Mouse (Mus musculus): ENCODE results near the gene Otx1.
A peak's percentile ranks its signal among the peaks of the same experiment; 100 is the strongest.

Otx1 gene

GRCm38 (mm10) chr11:21999396-22000315 is 3.0 kb downstream of the Otx1 start:
- DNase-seq (ENCODE audit: low spot score in 2 of 2) = peak in 1 of 2 experiments; percentile 7

- DNase-seq (ENCODE audit: low spot score in 2 of 2) = peak in 1 of 2 experiments; percentile 16
Measured at GRCm38 (mm10) chr11:21998141-21999047, 4.3 kb downstream of the Otx1 start.

- peak in 1 of 2 experiments; percentile 22 for DNase-seq (ENCODE audit: low spot score in 2 of 2)
Measured at GRCm38 (mm10) chr11:21997561-21998140, 5.0 kb downstream of the Otx1 start.

GRCm38 (mm10) chr11:21996661-21997560 is 5.8 kb downstream of the Otx1 start:
- DNase-seq (ENCODE audit: low spot score in 2 of 2) = peak; percentile 16 to 29

GRCm38 (mm10) chr11:21996325-21996647 is 6.4 kb downstream of the Otx1 start:
- no peak for DNase-seq (ENCODE audit: low spot score in 2 of 2)

GRCm38 (mm10) chr11:21995534-21996324 is 7.0 kb downstream of the Otx1 start:
- DNase-seq (ENCODE audit: low spot score in 2 of 2) = peak in 1 of 2 experiments; percentile 25

GRCm38 (mm10) chr11:21994377-21995370 is 8.0 kb downstream of the Otx1 start:
- DNase-seq (ENCODE audit: low spot score in 2 of 2) = peak in 1 of 2 experiments; percentile 9

- peak; percentile 17 to 21 for DNase-seq (ENCODE audit: low spot score in 2 of 2)
Measured at GRCm38 (mm10) chr11:21993597-21994376, 8.9 kb downstream of the Otx1 start.

GRCm38 (mm10) chr11:21992761-21993596 is 9.7 kb downstream of the Otx1 start:
- no peak for DNase-seq (ENCODE audit: low spot score in 2 of 2)

- no peak for DNase-seq (ENCODE audit: low spot score in 2 of 2)
Measured at GRCm38 (mm10) chr11:21988398-21988946, 14.2 kb downstream of the Otx1 start.

- DNase-seq (ENCODE audit: low spot score in 2 of 2) = no peak
Measured at GRCm38 (mm10) chr11:21985118-21985517, 17.6 kb downstream of the Otx1 start.

- no peak for DNase-seq (ENCODE audit: low spot score in 2 of 2)
Measured at GRCm38 (mm10) chr11:21974005-21974531, 28.6 kb downstream of the Otx1 start.

GRCm38 (mm10) chr11:21973597-21973996 is 29.1 kb downstream of the Otx1 start:
- DNase-seq (ENCODE audit: low spot score in 2 of 2) = no peak

- no peak for DNase-seq (ENCODE audit: low spot score in 2 of 2)
Measured at GRCm38 (mm10) chr11:21968922-21969321, 33.8 kb downstream of the Otx1 start.

- DNase-seq (ENCODE audit: low spot score in 2 of 2) = no peak
Measured at GRCm38 (mm10) chr11:21955167-21955566, 47.5 kb downstream of the Otx1 start.

GRCm38 (mm10) chr11:21951657-21952237 is 51.0 kb downstream of the Otx1 start:
- no peak for DNase-seq (ENCODE audit: low spot score in 2 of 2)

Measured in right cerebral cortex, adult 2 months (tissue).